Mouse (Mus musculus): ENCODE measurements at regions not wholly inside any gene's neighbourhood (a gene's known extent, or its start where the extent isn't known, plus 50 kb on each side); places are given as distances from the start of the nearest gene placed in this dataset.

- no peak overlapping the region for H3K4me2 ChIP-seq
- no peaks in the 10 kb centered on the region for H3K27me3 ChIP-seq (replicated peaks)
- WGBS = 69% methylated on average over 5 of the region's 5 CpGs
- no peak for ATAC-seq (replicated peaks)
- H3K9ac ChIP-seq = no peak overlapping the region
- no peaks in the 10 kb centered on the region for H3K36me3 ChIP-seq (replicated peaks)
- no peak overlapping the region for H3K27ac ChIP-seq
- H3K9me3 ChIP-seq = no peaks in the 10 kb centered on the region
- H3K4me3 ChIP-seq = no peak overlapping the region
- H3K4me1 ChIP-seq = no peaks in the 10 kb centered on the region
Observed at GRCm38 (mm10) chr8:115583221-115583620, 124.4 kb downstream of the Maf start.

GRCm38 (mm10) chr8:115581940-115582517 lies 125.6 kb downstream of the Maf start:
- 90% methylated on average over 6 of the region's 6 CpGs for WGBS
- Histone ChIP-seq H3K27ac (no peak overlapping the region), H3K27me3 (replicated peaks) (no peaks in the 10 kb centered on the region), H3K36me3 (replicated peaks) (no peaks in the 10 kb centered on the region), H3K4me3 (no peak overlapping the region), H3K9me3 (no peaks in the 10 kb centered on the region), H3K9ac (no peak overlapping the region), H3K4me2 (no peak overlapping the region), H3K4me1 (no peaks in the 10 kb centered on the region)
- ATAC-seq (replicated peaks) = no peak

- Histone ChIP-seq H3K9me3 (no peaks in the 10 kb centered on the region), H3K27ac (no peak overlapping the region), H3K36me3 (replicated peaks) (no peaks in the 10 kb centered on the region), H3K4me1 (no peaks in the 10 kb centered on the region), H3K27me3 (replicated peaks) (no peaks in the 10 kb centered on the region), H3K4me3 (no peak overlapping the region), H3K4me2 (no peak overlapping the region), H3K9ac (no peak overlapping the region)
- ATAC-seq (replicated peaks) = no peak
- 75% methylated on average over 7 of the region's 7 CpGs for WGBS
Observed at GRCm38 (mm10) chr8:115568394-115568793, 139.2 kb downstream of the Maf start.

- no peak for ATAC-seq (replicated peaks)
- H3K27ac ChIP-seq = no peak overlapping the region
- H3K9ac ChIP-seq = no peak overlapping the region
- H3K4me2 ChIP-seq = no peak overlapping the region
- no peaks in the 10 kb centered on the region for H3K9me3 ChIP-seq
- H3K4me1 ChIP-seq = no peaks in the 10 kb centered on the region
- no peak overlapping the region for H3K4me3 ChIP-seq
- WGBS = 93% methylated on average over 5 of the region's 5 CpGs
- no peaks in the 10 kb centered on the region for H3K27me3 ChIP-seq (replicated peaks)
- no peaks in the 10 kb centered on the region for H3K36me3 ChIP-seq (replicated peaks)
Observed at GRCm38 (mm10) chr8:115565768-115566167, 141.8 kb downstream of the Maf start.

GRCm38 (mm10) chr8:115562362-115562761 lies 145.2 kb downstream of the Maf start:
- 28% methylated on average over 4 of the region's 4 CpGs for WGBS
- no peaks in the 10 kb centered on the region for H3K9me3 ChIP-seq
- H3K4me1 ChIP-seq = no peaks in the 10 kb centered on the region
- H3K9ac ChIP-seq = no peak overlapping the region
- no peaks in the 10 kb centered on the region for H3K36me3 ChIP-seq (replicated peaks)
- ATAC-seq (replicated peaks) = no peak
- no peaks in the 10 kb centered on the region for H3K27me3 ChIP-seq (replicated peaks)
- no peak overlapping the region for H3K27ac ChIP-seq
- no peak overlapping the region for H3K4me2 ChIP-seq
- no peak overlapping the region for H3K4me3 ChIP-seq

- no peak overlapping the region for H3K4me2 ChIP-seq
- H3K27ac ChIP-seq = no peak overlapping the region
- H3K4me3 ChIP-seq = no peak overlapping the region
- no peaks in the 10 kb centered on the region for H3K9me3 ChIP-seq
- no peaks in the 10 kb centered on the region for H3K4me1 ChIP-seq
- no peaks in the 10 kb centered on the region for H3K27me3 ChIP-seq (replicated peaks)
- ATAC-seq (replicated peaks) = no peak
- no peaks in the 10 kb centered on the region for H3K36me3 ChIP-seq (replicated peaks)
- WGBS = 71% methylated on average over 18 of the region's 18 CpGs
- H3K9ac ChIP-seq = no peak overlapping the region
Observed at GRCm38 (mm10) chr8:115560985-115561916, 146.3 kb downstream of the Maf start.

- WGBS = 87% methylated on average over 5 of the region's 5 CpGs
Observed at GRCm38 (mm10) chr8:115555452-115555851, 152.1 kb downstream of the Maf start.

GRCm38 (mm10) chr8:115554185-115554584 lies 153.4 kb downstream of the Maf start:
- Histone ChIP-seq H3K4me2 (no peak overlapping the region), H3K9ac (no peak overlapping the region), H3K27ac (no peak overlapping the region), H3K4me3 (no peak overlapping the region), H3K4me1 (peaks cover 1% of the 10 kb centered on the region; the same call in 1 of the 2 replicates), H3K27me3 (replicated peaks) (no peaks in the 10 kb centered on the region), H3K9me3 (no peaks in the 10 kb centered on the region), H3K36me3 (replicated peaks) (no peaks in the 10 kb centered on the region)
- whole genome bisulfite sequencing = 86% methylated on average over 5 of the region's 5 CpGs
- no peak for ATAC-seq (replicated peaks)

More at GRCm38 (mm10) chr8:115555452-115555851, 152.1 kb downstream of the Maf start:
- Histone ChIP-seq H3K27ac (no peak overlapping the region), H3K27me3 (replicated peaks) (no peaks in the 10 kb centered on the region), H3K9me3 (no peaks in the 10 kb centered on the region), H3K36me3 (replicated peaks) (no peaks in the 10 kb centered on the region), H3K4me3 (no peak overlapping the region), H3K9ac (no peak overlapping the region), H3K4me1 (no peaks in the 10 kb centered on the region), H3K4me2 (no peak overlapping the region)
- no peak for ATAC-seq (replicated peaks)

- no peak for ATAC-seq (replicated peaks)
- no peak overlapping the region for H3K4me2 ChIP-seq
- no peaks in the 10 kb centered on the region for H3K36me3 ChIP-seq (replicated peaks)
- no peak overlapping the region for H3K9ac ChIP-seq
- no peak overlapping the region for H3K4me3 ChIP-seq
- peaks cover 5% of the 10 kb centered on the region; the same call in 1 of the 2 replicates for H3K4me1 ChIP-seq
- 73% methylated on average over 5 of the region's 5 CpGs for WGBS
- no peaks in the 10 kb centered on the region for H3K27me3 ChIP-seq (replicated peaks)
- H3K27ac ChIP-seq = no peak overlapping the region
- H3K9me3 ChIP-seq = no peaks in the 10 kb centered on the region
Observed at GRCm38 (mm10) chr8:115551262-115551661, 156.3 kb downstream of the Maf start.

GRCm38 (mm10) chr8:115549112-115549511 lies 158.5 kb downstream of the Maf start:
- Histone ChIP-seq H3K27me3 (replicated peaks) (no peaks in the 10 kb centered on the region), H3K9ac (no peak overlapping the region), H3K4me2 (no peak overlapping the region), H3K36me3 (replicated peaks) (no peaks in the 10 kb centered on the region), H3K4me1 (peaks cover 5% of the 10 kb centered on the region; the same call in 1 of the 2 replicates), H3K4me3 (no peak overlapping the region), H3K9me3 (no peaks in the 10 kb centered on the region), H3K27ac (no peak overlapping the region)
- 17% methylated on average over 1 of the region's 1 CpGs for WGBS
- no peak for ATAC-seq (replicated peaks)

- 78% methylated on average over 6 of the region's 6 CpGs for WGBS
- Histone ChIP-seq H3K36me3 (replicated peaks) (no peaks in the 10 kb centered on the region), H3K4me2 (no peak overlapping the region), H3K9me3 (no peaks in the 10 kb centered on the region), H3K4me3 (no peak overlapping the region), H3K27ac (no peak overlapping the region), H3K9ac (no peak overlapping the region), H3K27me3 (replicated peaks) (no peaks in the 10 kb centered on the region), H3K4me1 (peaks cover 2% of the 10 kb centered on the region; the same call in 1 of the 2 replicates)
- ATAC-seq (replicated peaks) = no peak
Observed at GRCm38 (mm10) chr8:115544067-115544466, 163.5 kb downstream of the Maf start.

- Histone ChIP-seq H3K9ac (no peak overlapping the region), H3K9me3 (no peaks in the 10 kb centered on the region), H3K27me3 (replicated peaks) (no peaks in the 10 kb centered on the region), H3K4me2 (no peak overlapping the region), H3K36me3 (replicated peaks) (no peaks in the 10 kb centered on the region), H3K4me1 (peaks cover 1% of the 10 kb centered on the region; the same call in 1 of the 2 replicates), H3K27ac (no peak overlapping the region), H3K4me3 (no peak overlapping the region)
- no peak for ATAC-seq (replicated peaks)
- 94% methylated on average over 3 of the region's 3 CpGs for WGBS
Observed at GRCm38 (mm10) chr8:115542935-115543334, 164.7 kb downstream of the Maf start.

All from midbrain, embryonic 15.5 days (tissue).